ENCODE assay signal across 8 mouse cellular contexts in the genomic region with DNA sequence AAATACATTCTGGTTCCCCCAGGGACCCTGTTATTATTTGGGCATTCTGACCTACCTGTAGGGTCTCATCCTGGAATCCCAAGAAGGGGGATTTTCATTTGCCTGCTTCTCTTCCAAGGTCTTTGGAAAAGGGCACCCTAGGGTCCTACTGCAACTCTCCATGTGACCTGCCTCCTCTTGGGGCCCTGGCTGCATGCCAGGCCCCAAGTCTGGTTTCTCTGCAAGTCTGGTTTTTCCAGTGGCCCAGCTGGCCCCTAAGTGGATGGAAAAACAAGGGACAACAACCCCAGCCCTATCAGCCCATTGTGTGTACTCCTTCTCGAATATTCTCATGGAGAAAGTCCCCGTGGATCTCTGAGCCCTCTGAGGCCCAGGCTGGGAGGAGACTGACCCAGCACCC. TPM values are rescaled to one million over a fixed set of nuclear protein-coding genes. Genes with fewer than 3 reads are reported as not detected.
DNase-seq lines count a peak whose midpoint lies in the region; ATAC-seq and TF ChIP-seq lines count a peak whose summit lies in the region.

No protein-coding gene starts in this region.

- ATAC-seq in kidney, embryonic 15.5 days (replicated peaks; ENCODE audit: low FRiP score): no peak
- no peak for ATAC-seq in embryonic facial prominence, embryonic 12.5 days (ENCODE audit: insufficient number of reproducible peaks, insufficient read depth, low FRiP score, low TSS enrichment)
- no peak for ATAC-seq in intestine, embryonic 14.5 days (replicated peaks; ENCODE audit: low FRiP score, low TSS enrichment, low read depth)
- ATAC-seq in frontal cortex, adult (ENCODE audit: low TSS enrichment): no peak

- no peaks in the 10 kb centered on the region for H3K79me2 ChIP-seq in myocyte (ENCODE audit: control insufficient read depth, insufficient read depth)

- TF ChIP-seq POLR2A in myocyte (IDR thresholded peaks at IDR 0.05; ENCODE audit: insufficient read length, low read depth): no peak

- DNase-seq in kidney, postnatal 10 days: no peak
- DNase-seq in intestine, embryonic 14.5 days (ENCODE audit: low spot score): peak; percentile 67
- no peak for DNase-seq in left cerebral cortex, adult 8-10 months (ENCODE audit: low spot score in 2 of 2)
- no peak for DNase-seq in layer of hippocampus, postnatal 25 days (ENCODE audit: extremely low spot score in 1 of 2, low spot score in 1 of 2)

- H3K4me1 ChIP-seq in kidney, embryonic 15.5 days: peaks cover 26% of the 10 kb centered on the region
- peaks cover 6% of the 10 kb centered on the region; the same call in 1 of the 2 replicates for H3K4me1 ChIP-seq in embryonic facial prominence, embryonic 12.5 days
- H3K4me1 ChIP-seq in intestine, embryonic 14.5 days (replicated peaks; ENCODE audit: control insufficient read depth, insufficient read depth, low read length): peaks cover 21% of the 10 kb centered on the region

- H3K9me3 ChIP-seq in kidney, embryonic 15.5 days (replicated peaks): no peaks in the 10 kb centered on the region
- H3K9me3 ChIP-seq in embryonic facial prominence, embryonic 12.5 days: no peaks in the 10 kb centered on the region
- H3K9me3 ChIP-seq in intestine, embryonic 14.5 days (ENCODE audit: control insufficient read depth, low read length): no peaks in the 10 kb centered on the region

- H3K36me3 ChIP-seq in kidney, embryonic 15.5 days: no peaks in the 10 kb centered on the region
- H3K36me3 ChIP-seq in embryonic facial prominence, embryonic 12.5 days: no peaks in the 10 kb centered on the region
- H3K36me3 ChIP-seq in intestine, embryonic 14.5 days (ENCODE audit: control insufficient read depth, insufficient read depth, low read length): no peaks in the 10 kb centered on the region
- H3K36me3 ChIP-seq in myocyte (ENCODE audit: control insufficient read depth, insufficient read depth): no peaks in the 10 kb centered on the region

- peak overlapping the region; percentile 54; the same call in 1 of the 2 replicates for H3K4me3 ChIP-seq in kidney, embryonic 15.5 days (replicated peaks)
- H3K4me3 ChIP-seq in embryonic facial prominence, embryonic 12.5 days: no peak overlapping the region
- peak overlapping the region; percentile 46; the same call in 1 of the 2 replicates for H3K4me3 ChIP-seq in intestine, embryonic 14.5 days (ENCODE audit: low read depth, low read length)
- peak overlapping the region; percentile 24 for H3K4me3 ChIP-seq in myocyte

- H3K27me3 ChIP-seq in kidney, embryonic 15.5 days: peaks cover 24% of the 10 kb centered on the region
- peaks cover 18% of the 10 kb centered on the region; the same call in 1 of the 2 replicates for H3K27me3 ChIP-seq in embryonic facial prominence, embryonic 12.5 days
- 0 out of 2 replicates have a peak, but pooled peaks cover 3% of the 10 kb centered on the region for H3K27me3 ChIP-seq in intestine, embryonic 14.5 days (replicated peaks; ENCODE audit: control insufficient read depth, insufficient read depth, low read length)
- H3K27me3 ChIP-seq in myocyte (ENCODE audit: control insufficient read depth, insufficient read depth, insufficient read length): no peaks in the 10 kb centered on the region

- 73% methylated on average over 2 of the region's 2 CpGs for WGBS in kidney, embryonic 15.5 days
- 68% methylated on average over 2 of the region's 2 CpGs for WGBS in embryonic facial prominence, embryonic 12.5 days
- 44% methylated on average over 2 of the region's 2 CpGs for WGBS in intestine, embryonic 14.5 days

- peak overlapping the region; percentile 89 for H3K4me2 ChIP-seq in kidney, embryonic 15.5 days
- peak overlapping the region; percentile 90 for H3K4me2 ChIP-seq in embryonic facial prominence, embryonic 12.5 days (replicated peaks)
- H3K4me2 ChIP-seq in intestine, embryonic 14.5 days (ENCODE audit: low read length): peak overlapping the region; percentile 94
- peak overlapping the region; percentile 98 for H3K4me2 ChIP-seq in myocyte (ENCODE audit: low read depth)

- H3K9ac ChIP-seq in kidney, embryonic 15.5 days: no peak overlapping the region; the same call in 1 of the 2 replicates
- H3K9ac ChIP-seq in embryonic facial prominence, embryonic 12.5 days: no peak overlapping the region
- H3K9ac ChIP-seq in intestine, embryonic 14.5 days (ENCODE audit: low read length): peak overlapping the region; percentile 46

- H3K27ac ChIP-seq in kidney, embryonic 15.5 days: no peak overlapping the region
- H3K27ac ChIP-seq in embryonic facial prominence, embryonic 12.5 days: no peak overlapping the region
- 0 out of 2 replicates have a peak overlapping the region, but pooled peaks have one; percentile 2 for H3K27ac ChIP-seq in intestine, embryonic 14.5 days (ENCODE audit: low read depth)

- no peak overlapping the region for H3ac ChIP-seq in myocyte (ENCODE audit: control insufficient read depth, insufficient read length)

TF ChIP-seq in myocyte, 11 proteins besides CTCF, POLR2A, EP300 and RAD21:
- TF ChIP-seq MAX (IDR thresholded peaks at IDR 0.05; ENCODE audit: low read depth) (no peak), REST (IDR thresholded peaks at IDR 0.05; ENCODE audit: insufficient read depth, insufficient read length) (no peak), CEBPB (IDR thresholded peaks at IDR 0.05; ENCODE audit: insufficient read depth, poor library complexity, severe bottlenecking) (no peak), USF1 (IDR thresholded peaks at IDR 0.05; ENCODE audit: low read depth) (no peak), POLR2AphosphoS2 (IDR thresholded peaks at IDR 0.05; ENCODE audit: insufficient read length, low read depth) (no peak), MYOG (IDR thresholded peaks at IDR 0.05; ENCODE audit: control insufficient read depth in 1 of 3, insufficient read depth in 1 of 3, insufficient read length in 2 of 3, low read depth in 2 of 3) (no peak), TCF3 (IDR thresholded peaks at IDR 0.05; ENCODE audit: insufficient read length, low read depth) (no peak), MYOD1 (IDR thresholded peaks at IDR 0.05; ENCODE audit: control insufficient read depth in 1 of 3, insufficient read length in 2 of 3, low read depth in 2 of 3) (no peak), E2F4 (IDR thresholded peaks at IDR 0.05; ENCODE audit: insufficient read depth) (no peak), TCF12 (IDR thresholded peaks at IDR 0.05; ENCODE audit: insufficient read depth, poor library complexity, severe bottlenecking) (no peak), SRF (IDR thresholded peaks at IDR 0.05; ENCODE audit: control insufficient read depth, insufficient read length, low read depth) (no peak)

RNA-seq across cellular contexts. Expression of a gene that starts 1.1 kb away (rescaled TPM):
- polyA plus RNA-seq in kidney, embryonic 15.5 days (2015; fragmentation: Nextera tagmentation; extraction: Ambion mirVana): 8.4 and 10.5 TPM in 2 replicates
- 4.2 and 5.7 TPM in 2 replicates for polyA plus RNA-seq in embryonic facial prominence, embryonic 12.5 days (2016; fragmentation: Nextera tagmentation; extraction: Ambion mirVana)
- 42.4 and 58.1 TPM in 2 replicates for polyA plus RNA-seq in intestine, embryonic 14.5 days (2014; fragmentation: Nextera tagmentation; extraction: Ambion mirVana)
- polyA plus RNA-seq in myocyte (2012; fragmentation: generic; extraction: Trizol): 25.7 TPM
- 10 to 100 TPM; 12.0 to 14.8 (median 13.6) TPM for total RNA-seq in left cerebral cortex, adult 8-10 months (2022)
- 10 to 100 TPM in 1 of 2 experiments, 1 to 10 TPM in 1; 9.7 to 10.6 TPM for total RNA-seq in layer of hippocampus, postnatal 25 days (2021)

RNA-seq across cellular contexts. Expression of a gene that starts 1.6 kb away (rescaled TPM):
- polyA plus RNA-seq in kidney, embryonic 15.5 days (2015; fragmentation: Nextera tagmentation; extraction: Ambion mirVana): 5.8 and 9.1 TPM in 2 replicates
- polyA plus RNA-seq in embryonic facial prominence, embryonic 12.5 days (2016; fragmentation: Nextera tagmentation; extraction: Ambion mirVana): 4.5 and 5.1 TPM in 2 replicates
- 6.8 and 7.3 TPM in 2 replicates for polyA plus RNA-seq in intestine, embryonic 14.5 days (2014; fragmentation: Nextera tagmentation; extraction: Ambion mirVana)
- polyA plus RNA-seq in myocyte (2012; fragmentation: generic; extraction: Trizol): 2.1 TPM
- 10 to 100 TPM in 1 of 4 experiments, 1 to 10 TPM in 3; 6.7 to 10.2 (median 8.3) TPM for total RNA-seq in left cerebral cortex, adult 8-10 months (2022)
- 1 to 10 TPM; 2.3 to 2.8 TPM for total RNA-seq in layer of hippocampus, postnatal 25 days (2021)

RNA-seq across cellular contexts. Expression of a gene that starts 10.6 kb away (rescaled TPM):
- polyA plus RNA-seq in kidney, embryonic 15.5 days (2015; fragmentation: Nextera tagmentation; extraction: Ambion mirVana): 49.5 and 52.7 TPM in 2 replicates
- polyA plus RNA-seq in embryonic facial prominence, embryonic 12.5 days (2016; fragmentation: Nextera tagmentation; extraction: Ambion mirVana): 50.0 and 50.3 TPM in 2 replicates
- polyA plus RNA-seq in intestine, embryonic 14.5 days (2014; fragmentation: Nextera tagmentation; extraction: Ambion mirVana): 43.4 and 45.2 TPM in 2 replicates
- 44.0 TPM for polyA plus RNA-seq in myocyte (2012; fragmentation: generic; extraction: Trizol)
- total RNA-seq in left cerebral cortex, adult 8-10 months (2022): 10 to 100 TPM; 25.7 to 29.0 (median 27.3) TPM
- 10 to 100 TPM; 20.7 to 26.3 TPM for total RNA-seq in layer of hippocampus, postnatal 25 days (2021)

RNA-seq across cellular contexts. Expression of a gene that starts 17.3 kb away (rescaled TPM):
- 3.6 and 5.2 TPM in 2 replicates for polyA plus RNA-seq in kidney, embryonic 15.5 days (2015; fragmentation: Nextera tagmentation; extraction: Ambion mirVana)
- 1.0 and 2.2 TPM in 2 replicates for polyA plus RNA-seq in embryonic facial prominence, embryonic 12.5 days (2016; fragmentation: Nextera tagmentation; extraction: Ambion mirVana)
- 8.1 and 8.7 TPM in 2 replicates for polyA plus RNA-seq in intestine, embryonic 14.5 days (2014; fragmentation: Nextera tagmentation; extraction: Ambion mirVana)
- 57.8 TPM for polyA plus RNA-seq in myocyte (2012; fragmentation: generic; extraction: Trizol)
- 10 to 100 TPM; 10.7 to 12.1 (median 11.5) TPM for total RNA-seq in left cerebral cortex, adult 8-10 months (2022)
- 1 to 10 TPM; 3.8 to 5.5 TPM for total RNA-seq in layer of hippocampus, postnatal 25 days (2021)

RNA-seq across cellular contexts. Expression of a gene that starts 25.4 kb away (rescaled TPM):
- polyA plus RNA-seq in kidney, embryonic 15.5 days (2015; fragmentation: Nextera tagmentation; extraction: Ambion mirVana): 0.67 and 0.70 TPM in 2 replicates
- polyA plus RNA-seq in embryonic facial prominence, embryonic 12.5 days (2016; fragmentation: Nextera tagmentation; extraction: Ambion mirVana): 0.87 and 1.2 TPM in 2 replicates
- 0.22 and 0.32 TPM in 2 replicates for polyA plus RNA-seq in intestine, embryonic 14.5 days (2014; fragmentation: Nextera tagmentation; extraction: Ambion mirVana)
- 0.05 TPM for polyA plus RNA-seq in myocyte (2012; fragmentation: generic; extraction: Trizol)
- 10 to 100 TPM; 27.8 to 29.4 (median 28.7) TPM for total RNA-seq in left cerebral cortex, adult 8-10 months (2022)
- total RNA-seq in layer of hippocampus, postnatal 25 days (2021): 10 to 100 TPM; 14.6 to 16.9 TPM
